Mouse (Mus musculus) MEL (cell line): ENCODE results near the gene Sumf1. TPM values are rescaled to one million over a fixed set of nuclear protein-coding genes. Genes with fewer than 3 reads are reported as not detected.

Experiments
- DNase-seq: peaks from one replicate; pipeline ENCODE4 v3.0.0; 2011; ENCODE audit warnings: low read depth, low spot score
- H3K27ac ChIP-seq: 2 replicates; pipeline ENCODE4 v1.5.1; 2012; ENCODE audit warnings: low read depth, mild to moderate bottlenecking, control low read depth, low read length, moderate library complexity; ENCODE audit not compliant: control insufficient read depth
- H3K27me3 ChIP-seq, 2 experiments: fragments of 150-350 bp in 1 of 2; sonication (generic) in 1 of 2; 2 replicates each; pipeline ENCODE4 v1.6.1; 2012; ENCODE audit warnings: low read length in 2 of 2, mild to moderate bottlenecking in 2 of 2, improper control_type of control experiment in 1 of 2, moderate library complexity in 1 of 2; ENCODE audit not compliant: insufficient read depth in 2 of 2, control insufficient read depth in 1 of 2
- H3K36me3 ChIP-seq, 2 experiments: 2 replicates each; pipeline ENCODE4 v1.6.1; 2012 to 2014; ENCODE audit warnings: low read length in 2 of 2, improper control_type of control experiment in 1 of 2, inconsistent platforms in 1 of 2, mild to moderate bottlenecking in 1 of 2; ENCODE audit not compliant: insufficient read depth in 2 of 2, control insufficient read depth in 1 of 2
- H3K4me1 ChIP-seq, 2 experiments: fragments of 150-350 bp in 1 of 2; sonication (generic) in 1 of 2; 2 replicates each; pipeline ENCODE4 v1.6.1; 2012; ENCODE audit warnings: low read length in 2 of 2, improper control_type of control experiment in 1 of 2, mild to moderate bottlenecking in 1 of 2; ENCODE audit not compliant: insufficient read depth in 2 of 2, control insufficient read depth in 1 of 2
- H3K4me3 ChIP-seq, 2 experiments: fragments of 150-350 bp in 1 of 2; sonication (generic) in 1 of 2; 2 replicates each; pipeline ENCODE4 v1.5.1; 2012; ENCODE audit warnings: low read depth in 2 of 2, low read length in 2 of 2, mild to moderate bottlenecking in 2 of 2, moderate library complexity in 2 of 2, control low read depth in 1 of 2, improper control_type of control experiment in 1 of 2; ENCODE audit not compliant: control insufficient read depth in 1 of 2, insufficient read depth in 1 of 2
- H3K79me2 ChIP-seq: 2 replicates; pipeline ENCODE4 v1.6.1; 2012; ENCODE audit warnings: mild to moderate bottlenecking, low read length, moderate library complexity; ENCODE audit not compliant: control insufficient read depth, poor library complexity, insufficient read depth
- H3K9ac ChIP-seq: 2 replicates; pipeline ENCODE4 v1.6.1; 2012; ENCODE audit warnings: low read depth, mild to moderate bottlenecking, control low read depth, low read length, moderate library complexity; ENCODE audit not compliant: control insufficient read depth, poor library complexity, severe bottlenecking
- H3K9me3 ChIP-seq: fragments of 150-350 bp; sonication (generic); replicated peaks from 2 replicates; pipeline ENCODE4 v1.6.1; 2012; ENCODE audit warnings: mild to moderate bottlenecking, low read length, improper control_type of control experiment, moderate library complexity; ENCODE audit not compliant: insufficient read depth
- ELF1 ChIP-seq: IDR thresholded peaks from 2 replicates; pipeline ENCODE4 v1.6.1; 2014; ENCODE audit warnings: low read depth, mild to moderate bottlenecking, inconsistent platforms, low read length, improper control_type of control experiment, moderate library complexity
- KAT2A ChIP-seq: conservative IDR thresholded peaks from 2 replicates; pipeline ENCODE4 v1.6.1; 2012; ENCODE audit warnings: low read depth, low read length, improper control_type of control experiment, inconsistent platforms
- MAFK ChIP-seq: IDR thresholded peaks from 2 replicates; pipeline ENCODE4 v1.6.1; 2011; ENCODE audit warnings: low read depth, mild to moderate bottlenecking, low read length, improper control_type of control experiment, borderline replicate concordance
- MAX ChIP-seq: IDR thresholded peaks from 2 replicates; pipeline ENCODE4 v1.6.1; 2011; ENCODE audit warnings: low read length, improper control_type of control experiment
- MXI1 ChIP-seq: IDR thresholded peaks from 2 replicates; pipeline ENCODE4 v1.6.1; 2011; ENCODE audit warnings: mild to moderate bottlenecking, low read depth, low read length, improper control_type of control experiment
- MYB ChIP-seq: IDR thresholded peaks from 2 replicates; pipeline ENCODE4 v1.6.1; 2011; ENCODE audit warnings: mild to moderate bottlenecking, low read depth, low read length, improper control_type of control experiment
- NRF1 ChIP-seq: IDR thresholded peaks from 2 replicates; pipeline ENCODE4 v1.6.1; 2014; ENCODE audit warnings: low read depth, mild to moderate bottlenecking, inconsistent platforms, low read length, improper control_type of control experiment, moderate library complexity; ENCODE audit not compliant: poor library complexity, insufficient read depth, severe bottlenecking
- POLR2AphosphoS2 ChIP-seq: IDR thresholded peaks from 2 replicates; pipeline ENCODE4 v1.6.1; 2011; ENCODE audit warnings: low read length, improper control_type of control experiment
- POLR2AphosphoS5 ChIP-seq: IDR thresholded peaks from 2 replicates; pipeline ENCODE4 v1.6.1; 2012; ENCODE audit warnings: low read depth, borderline replicate concordance, mild to moderate bottlenecking, inconsistent platforms, low read length, moderate library complexity, mixed read lengths
- SMC3 ChIP-seq: IDR thresholded peaks from 2 replicates; pipeline ENCODE4 v1.6.1; 2011; ENCODE audit warnings: low read depth, low read length, improper control_type of control experiment
- TBP ChIP-seq: IDR thresholded peaks from 2 replicates; pipeline ENCODE4 v1.8.0; 2011; ENCODE audit warnings: low read depth, low read length, improper control_type of control experiment
- TCF12 ChIP-seq: IDR thresholded peaks from 2 replicates; pipeline ENCODE4 v1.6.1; 2014; ENCODE audit warnings: low read depth, mild to moderate bottlenecking, inconsistent platforms, low read length, improper control_type of control experiment, moderate library complexity
- UBTF ChIP-seq: IDR thresholded peaks from 2 replicates; pipeline ENCODE4 v1.6.1; 2012; ENCODE audit warnings: low read depth, mild to moderate bottlenecking, inconsistent platforms, low read length, improper control_type of control experiment, moderate library complexity, borderline replicate concordance; ENCODE audit not compliant: insufficient read depth
- USF1 ChIP-seq: IDR thresholded peaks from 2 replicates; pipeline ENCODE4 v1.6.1; 2014; ENCODE audit warnings: low read depth, mild to moderate bottlenecking, inconsistent platforms, low read length, improper control_type of control experiment, moderate library complexity
- ZC3H11A ChIP-seq: IDR thresholded peaks from 2 replicates; pipeline ENCODE4 v1.6.1; 2012; ENCODE audit warnings: low read depth, mild to moderate bottlenecking, inconsistent platforms, low read length, improper control_type of control experiment
- ZKSCAN1 ChIP-seq: IDR thresholded peaks from 2 replicates; pipeline ENCODE4 v1.6.1; 2012; ENCODE audit warnings: low read depth, mild to moderate bottlenecking, inconsistent platforms, low read length, improper control_type of control experiment, moderate library complexity
- ZNF384 ChIP-seq: IDR thresholded peaks from 2 replicates; pipeline ENCODE4 v1.6.1; 2012; ENCODE audit warnings: low read depth, mild to moderate bottlenecking, inconsistent platforms, low read length, improper control_type of control experiment
- polyA plus RNA-seq, 2 experiments: library from polyadenylated mRNA; stranded (reverse) in 1 of 2; unstranded in 1 of 2; fragments of >175 nt in 1 of 2; fragments of >200 nt in 1 of 2; gene quantifications; 2 replicates each; pipeline versions ENCODE4 v1.2.1 to v1.2.4; 2012; ENCODE audit warnings: low replicate concordance in 2 of 2, low read depth in 1 of 2; ENCODE audit not compliant: insufficient read length in 2 of 2, insufficient read depth in 1 of 2, missing spikeins in 1 of 2
- total RNA-seq: library from RNA; depleted of rRNA; stranded (reverse); fragments of 300-350 nt; gene quantifications from 2 replicates; pipeline ENCODE4 v1.2.3, GENCODE M21; 2012

The Sumf1 gene
- total and polyA plus RNA-seq, 3 experiments: 9.4 to 11.2 TPM; not detected in 1

GRCm38 (mm10) chr6:108136286-108136685, 49.1 kb downstream of the Sumf1 start:
- Histone ChIP-seq H3K4me1 (no peaks in the 10 kb centered on the region), H3K9ac (no peak overlapping the region), H3K79me2 (no peaks in the 10 kb centered on the region), H3K9me3 (no peaks in the 10 kb centered on the region), H3K4me3 (no peak overlapping the region), H3K36me3 (no peaks in the 10 kb centered on the region), H3K27ac (no peak overlapping the region), H3K27me3 (no peaks in the 10 kb centered on the region)
- TF ChIP-seq MXI1 (no peak), KAT2A (no peak), ZNF384 (no peak), ZKSCAN1 (no peak), MAFK (no peak), TCF12 (no peak), POLR2AphosphoS5 (no peak), USF1 (no peak), MYB (no peak), NRF1 (no peak), UBTF (no peak)
- no peak for DNase-seq

GRCm38 (mm10) chr6:108132268-108132935, 53.0 kb downstream of the Sumf1 start:
- H3K27me3 ChIP-seq: no peaks in the 10 kb centered on the region
- no peak overlapping the region for H3K4me3 ChIP-seq
- no peak overlapping the region for H3K9ac ChIP-seq
- no peaks in the 10 kb centered on the region for H3K36me3 ChIP-seq
- no peaks in the 10 kb centered on the region for H3K79me2 ChIP-seq
- no peaks in the 10 kb centered on the region for H3K9me3 ChIP-seq
- H3K4me1 ChIP-seq: no peaks in the 10 kb centered on the region
- TF ChIP-seq TCF12: no peak
- no peak for TF ChIP-seq TBP
- TF ChIP-seq ELF1: no peak
- TF ChIP-seq POLR2AphosphoS2: no peak
- TF ChIP-seq MAX: no peak
- no peak for TF ChIP-seq ZKSCAN1
- no peak for TF ChIP-seq MAFK
- no peak for TF ChIP-seq SMC3
- no peak for TF ChIP-seq ZC3H11A
- no peak overlapping the region for H3K27ac ChIP-seq
- DNase-seq: no peak
